Mouse (Mus musculus) adrenal gland, postnatal 36 days (tissue): ENCODE measurements around the gene Sgtb. TPM values are rescaled to one million over a fixed set of nuclear protein-coding genes. Genes with fewer than 3 reads are reported as not detected.

Source experiments
- DNase-seq, 2 experiments: peaks; one replicate each; pipeline ENCODE4 v3.0.0; 2021; ENCODE audit warnings: mixed read lengths in 1 of 2
- long read RNA-seq, 2 experiments: library from polyadenylated mRNA; stranded (forward); transcript quantifications; one replicate each; pipeline ENCODE4 v2.0.0; 2021; ENCODE audit warnings: borderline sequencing depth in 2 of 2
- total RNA-seq, 2 experiments: library from RNA; stranded (reverse); gene quantifications; 2 replicates each; pipeline ENCODE4 v1.2.3; 2021

Sgtb gene
- total RNA-seq: 10 to 100 TPM in 1 of 2 experiments, 1 to 10 TPM in 1; 5.3 to 20.0 TPM
- long read RNA-seq, experiment 1, partial matches to known transcripts: 1 of 4 reads
- long read RNA-seq, experiment 1, other reads (novel, unspliced or antisense): 3 of 4 reads
- long read RNA-seq, experiment 2, partial matches to known transcripts: 1 of 2 reads
- long read RNA-seq, experiment 2, other reads (novel, unspliced or antisense): 0 of 2 reads

- peak; percentile 86 to 91 for DNase-seq
These were observed at the start of gene Sgtb, which contains the start of gene Nln for GRCm38 (mm10) chr13:104109288-104109815. TSS of gene Sgtb (plus strand) at chr13:104109741. TSS of gene Nln (minus strand) at chr13:104109614.

GRCm38 (mm10) chr13:104060231-104060630 is 49.3 kb upstream of the Sgtb start:
- DNase-seq: no peak

GRCm38 (mm10) chr13:104061975-104062750 is 47.4 kb upstream of the Sgtb start:
- DNase-seq: peak; percentile 41 to 55

- no peak for DNase-seq
These were observed 46.5 kb upstream of the Sgtb start for GRCm38 (mm10) chr13:104063061-104063460.

GRCm38 (mm10) chr13:104065649-104066347 is 43.7 kb upstream of the Sgtb start:
- no peak for DNase-seq

GRCm38 (mm10) chr13:104069216-104069615 is 40.3 kb upstream of the Sgtb start:
- peak; percentile 34 to 66 for DNase-seq

GRCm38 (mm10) chr13:104070703-104071102 is 38.8 kb upstream of the Sgtb start:
- DNase-seq: no peak

GRCm38 (mm10) chr13:104072351-104072750 is 37.2 kb upstream of the Sgtb start:
- no peak for DNase-seq

GRCm38 (mm10) chr13:104074230-104074629 is 35.3 kb upstream of the Sgtb start:
- no peak for DNase-seq

- peak; percentile 73 to 76 for DNase-seq
These were observed 34.8 kb upstream of the Sgtb start for GRCm38 (mm10) chr13:104074731-104075130.

GRCm38 (mm10) chr13:104076993-104077392 is 32.5 kb upstream of the Sgtb start:
- DNase-seq: no peak

- DNase-seq: no peak
These were observed 27.0 kb upstream of the Sgtb start for GRCm38 (mm10) chr13:104082504-104082903.

- DNase-seq: no peak
These were observed 24.9 kb upstream of the Sgtb start for GRCm38 (mm10) chr13:104084600-104084999.

- DNase-seq: peak; percentile 58 to 71
These were observed 20.2 kb upstream of the Sgtb start for GRCm38 (mm10) chr13:104089387-104089786.

- no peak for DNase-seq
These were observed 17.8 kb upstream of the Sgtb start for GRCm38 (mm10) chr13:104091734-104092133.

- DNase-seq: peak; percentile 54 to 65
These were observed 14.8 kb upstream of the Sgtb start for GRCm38 (mm10) chr13:104094531-104095385.

GRCm38 (mm10) chr13:104095955-104096354 is 13.6 kb upstream of the Sgtb start:
- no peak for DNase-seq

- no peak for DNase-seq
These were observed 12.4 kb upstream of the Sgtb start for GRCm38 (mm10) chr13:104097190-104097589.

GRCm38 (mm10) chr13:104100416-104100815 is 9.1 kb upstream of the Sgtb start:
- no peak for DNase-seq

- DNase-seq: peak; percentile 23 to 38
These were observed 7.8 kb upstream of the Sgtb start for GRCm38 (mm10) chr13:104101606-104102235.

GRCm38 (mm10) chr13:104108651-104109287 is 772 bp upstream of the Sgtb start:
- peak in 1 of 2 experiments; percentile 17 for DNase-seq
